Mouse (Mus musculus): ENCODE results near the gene Duxbl3. TPM values are rescaled to one million over a fixed set of nuclear protein-coding genes. Genes with fewer than 3 reads are reported as not detected.

Duxbl3 gene
- polyA plus RNA-seq, 1 experiment, result 5.7 TPM

- no peak for DNase-seq (ENCODE audit: low read depth)
- TF ChIP-seq POLR2A (IDR thresholded peaks at IDR 0.05; ENCODE audit: borderline replicate concordance, extremely low read depth, insufficient read depth, insufficient read length, poor library complexity, severe bottlenecking) (no peak), CTCF (IDR thresholded peaks at IDR 0.05; ENCODE audit: borderline replicate concordance, extremely low read depth, insufficient read depth, insufficient read length) (no peak)
These were observed 58.5 kb downstream of the Duxbl3 start for GRCm38 (mm10) chr14:26316246-26316730.

Other genes starting within 250 kb of the Duxbl3 start
- 6.8 and 7.7 TPM in 2 replicates for gene Gm9780, start 215.3 kb upstream of the Duxbl3 start, polyA plus RNA-seq (2012; rRNA removed)
- gene Tmem254c, start 190.6 kb upstream of the Duxbl3 start, polyA plus RNA-seq (2012; rRNA removed), result 1.9 TPM in 1 of 2 replicates, not detected in the other
- not detected in 2 replicates for gene Cphx2, start 176.4 kb upstream of the Duxbl3 start, polyA plus RNA-seq (2012; rRNA removed)
- not detected in 2 replicates for gene Cphx3, start 175.7 kb upstream of the Duxbl3 start, polyA plus RNA-seq (2012; rRNA removed)
- gene Duxbl2, start 139.6 kb upstream of the Duxbl3 start, polyA plus RNA-seq (2012; rRNA removed), result not detected in 2 replicates
- 2.8 and 3.0 TPM in 2 replicates for gene Plac9b, start 75.5 kb upstream of the Duxbl3 start, polyA plus RNA-seq (2012; rRNA removed)
- 14.3 and 21.2 TPM in 2 replicates for gene Tmem254b, start 50.9 kb upstream of the Duxbl3 start, polyA plus RNA-seq (2012; rRNA removed)

Measured in brain, embryonic 14.5 days (tissue).